Mouse (Mus musculus) kidney, adult 9 months (tissue): ENCODE data around the gene Cacna2d4.

Experiments used
- DNase-seq: peaks from one replicate; pipeline ENCODE4 v3.0.0; 2022

Cacna2d4 gene

DNA sequence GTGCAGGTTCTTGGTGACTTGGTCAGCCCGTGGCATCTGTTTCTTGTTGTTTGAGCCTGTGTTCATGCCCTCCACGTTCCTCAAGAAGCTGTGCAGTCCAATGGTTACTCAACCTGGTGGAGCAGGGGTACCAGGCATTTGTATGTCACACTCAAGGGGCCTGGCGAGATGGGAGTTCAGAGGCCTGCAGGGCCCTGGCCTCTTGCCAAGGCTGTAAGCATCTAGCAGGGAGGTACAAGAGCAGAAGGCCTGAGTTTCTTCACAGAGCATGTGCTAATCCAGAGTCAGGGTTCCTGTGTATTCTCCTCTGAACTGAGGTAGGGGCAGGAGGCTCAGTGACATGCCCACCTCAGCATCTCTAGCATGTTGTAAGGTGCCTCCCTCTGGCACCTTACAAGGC lies 76.8 kb downstream of the Cacna2d4 start:
- no peak for DNase-seq

GRCm38 (mm10) chr6:119313588-119314375 lies 77.5 kb downstream of the Cacna2d4 start:
- DNase-seq = peak; percentile 74

DNA sequence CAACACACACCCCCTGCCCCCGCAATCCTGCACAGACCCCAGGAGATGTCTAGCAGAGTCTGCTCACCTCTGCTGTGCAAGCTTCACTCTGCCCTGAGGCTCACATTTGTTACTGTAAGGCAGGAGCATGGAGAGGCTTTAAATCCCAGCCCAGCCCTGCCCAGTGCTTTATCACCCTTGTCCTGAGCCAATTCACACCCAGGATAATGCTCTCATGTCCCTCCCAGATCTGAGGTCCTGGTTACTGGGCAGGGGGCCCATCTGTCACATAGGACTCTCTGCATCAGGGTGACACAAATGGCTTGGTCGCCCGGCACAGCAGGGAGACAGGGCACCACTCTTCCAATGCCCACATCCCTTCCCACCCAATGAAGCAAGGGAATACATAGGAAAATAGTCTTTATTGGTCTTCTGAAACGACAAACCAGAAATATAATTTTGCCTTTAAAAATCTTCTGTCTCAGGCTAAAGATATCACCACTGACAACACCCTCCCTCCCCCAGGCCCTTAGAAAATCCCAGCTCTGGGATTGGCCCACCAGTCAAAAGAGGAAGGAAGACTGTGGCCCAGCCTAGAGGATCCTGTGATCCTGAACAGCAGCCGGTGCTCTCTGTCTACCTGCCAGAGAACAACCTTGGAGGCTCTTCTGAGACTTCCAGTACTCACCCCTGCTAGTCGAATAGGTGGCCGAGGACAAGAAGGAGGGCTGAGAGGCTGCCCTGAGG lies 78.6 kb downstream of the Cacna2d4 start:
- no peak for DNase-seq

DNA sequence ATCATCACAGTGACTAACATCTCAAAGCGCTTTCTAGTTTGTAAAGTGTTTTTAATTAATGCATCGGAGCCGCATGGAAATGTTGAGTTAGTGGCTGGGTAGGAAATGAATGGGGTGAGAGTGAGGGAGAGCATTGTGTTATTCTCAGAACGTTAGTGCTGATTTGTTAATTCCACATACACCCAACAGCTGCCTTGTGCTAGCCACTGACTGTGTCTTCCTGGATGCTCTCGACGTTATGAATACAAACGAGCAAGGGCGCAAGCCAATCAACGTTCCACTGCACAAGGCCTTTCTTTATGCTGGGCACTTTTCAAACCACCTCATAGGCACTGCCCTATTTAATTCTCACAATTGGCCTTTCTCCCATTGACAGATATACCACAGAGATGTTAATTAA lies 82.4 kb downstream of the Cacna2d4 start:
- no peak for DNase-seq

- no peak for DNase-seq
These were observed 83.0 kb downstream of the Cacna2d4 start for GRCm38 (mm10) chr6:119319358-119319757.

DNA sequence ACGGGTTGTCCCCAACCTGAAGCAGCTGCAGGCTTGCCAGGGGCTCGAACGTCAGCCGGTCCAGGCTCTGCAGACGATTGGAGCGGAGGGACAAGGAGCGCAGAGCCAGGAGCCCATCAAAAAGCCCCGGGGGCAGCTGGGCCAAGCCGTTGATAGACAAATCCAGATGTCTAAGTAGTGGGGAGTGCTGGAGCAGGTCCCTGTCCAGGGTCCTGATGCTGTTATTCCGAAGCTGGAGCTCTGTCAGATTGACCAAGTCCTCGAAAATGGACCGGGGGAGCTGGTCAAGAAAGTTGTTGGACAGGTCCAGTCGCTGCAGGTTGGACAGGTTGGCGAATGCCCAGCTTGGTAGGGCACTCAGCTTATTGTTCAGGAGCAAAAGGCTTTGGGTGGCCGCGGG lies 84.2 kb downstream of the Cacna2d4 start:
- peak; percentile 34 for DNase-seq

DNA sequence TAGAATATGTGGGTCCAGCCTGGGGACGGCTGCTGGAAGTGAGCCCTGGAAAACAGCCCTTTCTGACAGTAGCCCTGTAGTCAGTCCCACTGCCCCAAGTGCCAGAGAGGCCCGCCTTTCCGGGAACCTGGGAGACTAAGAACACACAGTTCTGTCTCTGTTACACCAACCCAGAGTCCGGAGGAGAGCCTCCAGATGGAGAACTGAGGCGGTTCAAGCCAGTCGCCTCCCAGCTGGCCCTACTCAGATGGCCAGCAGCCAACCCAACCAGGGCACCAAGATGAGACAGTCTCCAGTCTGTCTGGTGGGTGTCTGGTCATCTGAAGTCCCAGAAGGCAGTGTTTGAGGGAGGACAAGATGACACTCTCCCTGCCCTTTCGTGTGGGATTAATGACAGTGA lies 85.4 kb downstream of the Cacna2d4 start:
- DNase-seq = no peak

DNA sequence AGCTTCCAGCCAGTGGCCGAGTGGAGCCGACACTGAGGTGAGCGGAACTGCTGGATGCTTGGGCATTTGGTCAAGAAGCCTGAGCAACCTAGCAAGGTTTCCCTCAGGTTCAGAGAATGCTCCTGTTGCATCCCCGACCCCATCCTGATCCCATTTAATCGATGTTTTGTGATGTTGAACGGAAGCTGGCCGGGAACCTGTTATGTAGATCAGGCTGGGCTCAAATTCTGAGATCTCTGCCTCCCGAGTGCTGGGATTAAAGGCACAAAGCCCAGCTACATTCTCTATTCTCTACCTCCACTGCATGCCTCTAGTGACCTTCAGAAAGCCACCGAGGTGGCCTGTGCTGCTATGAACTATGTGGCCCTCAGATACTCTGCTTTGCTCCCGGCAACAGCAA lies 88.5 kb downstream of the Cacna2d4 start:
- no peak for DNase-seq

DNA sequence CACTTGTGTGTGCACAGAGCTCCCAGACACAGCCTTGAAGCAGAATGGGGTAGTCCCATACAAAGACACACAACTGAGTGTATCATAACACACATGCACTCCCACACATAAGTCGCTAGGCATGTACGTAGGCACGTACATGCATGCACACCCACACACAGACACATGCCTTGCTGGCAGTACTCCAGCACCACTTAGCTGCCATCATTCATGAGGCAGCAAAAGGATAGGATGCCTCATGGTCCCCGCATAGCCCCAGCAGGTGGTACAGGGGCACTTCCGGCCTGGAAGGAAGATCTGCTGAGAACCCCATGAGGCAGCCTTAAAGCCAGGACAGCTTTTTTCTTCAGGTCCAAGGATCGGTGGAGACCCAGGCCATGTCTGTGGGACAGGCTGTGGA lies 89.7 kb downstream of the Cacna2d4 start:
- DNase-seq = no peak

DNA sequence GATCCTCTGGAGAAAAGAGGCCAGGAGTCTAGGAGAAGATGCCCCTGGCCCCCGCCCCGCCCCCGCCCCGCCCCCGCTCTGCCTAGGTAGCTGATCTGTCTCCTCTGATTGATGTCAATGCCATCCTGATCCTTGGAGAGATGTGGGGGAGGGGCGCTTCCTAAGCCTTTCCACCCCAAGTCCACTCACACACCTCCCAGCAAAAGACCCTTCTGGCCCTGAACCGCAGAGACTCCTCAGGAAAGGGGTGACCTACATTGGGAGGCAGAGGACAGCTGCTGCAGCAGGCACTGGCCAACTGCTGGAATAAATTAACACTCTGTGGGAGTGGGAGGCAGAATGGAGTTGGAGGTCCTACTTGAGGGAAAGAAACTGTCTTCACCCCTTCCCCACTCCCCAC lies 90.2 kb downstream of the Cacna2d4 start:
- no peak for DNase-seq

DNA sequence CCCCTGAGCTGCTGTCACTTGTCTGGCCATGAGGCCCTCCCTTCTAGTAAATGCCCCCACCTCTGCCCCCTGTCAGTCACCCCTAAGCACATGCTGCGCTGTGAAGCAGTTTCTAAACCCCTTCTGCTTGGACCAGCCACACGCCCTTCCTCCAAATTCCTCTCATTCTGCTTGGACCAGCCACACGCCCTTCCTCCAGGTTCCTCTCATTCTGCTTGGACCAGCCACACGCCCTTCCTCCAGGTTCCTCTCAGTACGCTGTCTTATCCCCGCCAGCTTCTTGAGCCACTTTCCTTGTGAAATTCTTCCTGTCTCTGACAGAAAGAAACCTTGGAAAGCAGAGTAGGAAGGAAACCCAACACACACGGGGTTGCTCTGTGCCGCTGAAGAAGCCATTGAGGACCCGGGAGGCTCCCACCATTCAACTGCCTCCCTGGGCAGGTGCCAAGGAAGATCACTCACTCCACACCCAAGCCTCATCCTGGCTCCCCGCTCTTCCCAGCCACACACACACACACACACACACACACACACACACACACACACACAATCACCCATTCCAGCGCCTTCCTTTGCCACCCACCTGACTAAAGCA lies 92.3 kb downstream of the Cacna2d4 start:
- DNase-seq = no peak

DNA sequence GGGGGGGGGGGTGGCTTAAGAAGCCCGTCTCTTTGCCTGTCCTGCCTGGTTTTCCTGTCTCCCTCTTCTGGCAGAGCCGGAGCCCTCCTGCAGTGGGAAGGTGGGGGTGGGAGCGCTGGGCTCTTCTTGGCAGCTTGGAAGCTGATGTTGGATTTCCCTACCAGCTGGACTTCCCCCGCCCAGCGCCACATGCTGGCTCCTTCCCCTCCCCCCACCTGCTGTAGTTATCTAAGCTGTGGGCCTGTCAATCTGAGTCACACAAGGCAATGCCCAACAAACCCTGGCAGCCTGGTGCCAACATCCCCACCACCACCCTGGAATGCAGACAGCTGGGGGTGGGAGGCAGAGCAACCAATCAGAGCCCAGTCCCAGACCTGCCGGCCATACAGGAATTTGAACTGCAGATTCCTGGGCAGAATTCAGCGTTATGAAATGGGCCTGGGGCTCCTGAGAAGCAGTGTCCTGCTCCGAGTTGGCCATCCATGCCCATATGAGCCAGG lies 92.9 kb downstream of the Cacna2d4 start:
- DNase-seq = peak; percentile 70

DNA sequence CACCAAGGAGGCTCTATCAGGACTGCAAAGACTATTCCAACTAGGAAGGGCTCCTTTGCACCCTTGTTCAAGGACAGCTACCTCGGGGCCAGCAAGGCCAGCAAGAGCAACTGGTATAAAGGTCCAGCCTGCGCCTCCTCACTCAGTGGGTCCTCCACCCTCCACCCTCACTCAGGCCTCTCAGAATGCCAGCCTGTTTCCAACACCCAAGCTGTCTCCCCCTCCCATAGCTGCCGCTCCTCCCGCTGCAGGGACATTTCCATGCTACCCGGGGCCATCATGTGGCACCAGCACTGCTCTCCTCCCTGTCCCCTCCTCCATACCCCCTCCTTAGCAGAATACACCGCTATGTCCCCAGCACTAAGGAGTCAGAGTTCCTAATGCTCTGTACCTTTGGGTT lies 93.6 kb downstream of the Cacna2d4 start:
- DNase-seq = no peak

- no peak for DNase-seq
These were observed 94.2 kb downstream of the Cacna2d4 start, which contains the start of gene Lrtm2 for GRCm38 (mm10) chr6:119330506-119330905. Lrtm2 (minus strand) TSS chr6:119330766.

- no peak for DNase-seq
These were observed 95.8 kb downstream of the Cacna2d4 start for GRCm38 (mm10) chr6:119332111-119332510.

DNA sequence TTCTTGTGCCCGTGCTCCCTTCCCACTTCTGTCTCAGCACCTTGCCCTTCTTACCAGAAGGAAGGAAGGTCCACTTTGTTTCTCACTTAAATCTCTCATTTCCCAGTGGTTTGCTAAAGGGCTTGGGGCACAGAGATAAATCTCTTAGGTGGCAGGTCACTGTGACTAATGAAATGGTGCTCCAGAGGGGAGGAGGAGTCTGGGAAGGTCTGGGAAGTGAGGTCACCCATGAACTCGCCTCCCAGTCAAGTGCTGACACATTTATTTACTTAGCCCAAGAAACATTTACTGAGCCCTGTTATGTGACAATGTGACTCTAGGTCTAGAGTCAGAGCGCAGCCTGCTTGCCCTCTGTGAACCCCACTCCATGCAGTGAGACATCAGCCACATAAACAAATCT lies 96.9 kb downstream of the Cacna2d4 start:
- DNase-seq = peak; percentile 38

DNA sequence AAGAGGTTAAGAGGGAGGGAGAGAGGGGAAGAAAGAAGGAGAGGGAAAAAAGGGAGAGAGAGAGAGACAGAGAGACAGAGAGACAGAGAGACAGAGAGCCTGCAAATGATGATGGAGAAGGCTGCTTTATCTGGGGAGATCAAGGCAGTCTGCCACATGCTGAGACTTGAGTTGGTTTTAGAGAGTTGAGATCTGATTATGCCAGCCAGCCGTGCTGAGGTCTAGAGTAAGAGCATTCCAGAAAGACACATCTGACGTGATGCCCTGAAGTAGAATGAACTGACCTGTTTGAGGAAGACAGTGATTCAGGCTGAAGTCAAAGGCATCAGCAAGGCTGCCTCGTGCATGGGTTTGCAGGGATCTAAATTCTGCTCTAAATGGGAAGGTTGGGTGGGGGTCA lies 97.5 kb downstream of the Cacna2d4 start:
- DNase-seq = no peak

- no peak for DNase-seq
These were observed 99.8 kb downstream of the Cacna2d4 start for GRCm38 (mm10) chr6:119336124-119336523.

DNA sequence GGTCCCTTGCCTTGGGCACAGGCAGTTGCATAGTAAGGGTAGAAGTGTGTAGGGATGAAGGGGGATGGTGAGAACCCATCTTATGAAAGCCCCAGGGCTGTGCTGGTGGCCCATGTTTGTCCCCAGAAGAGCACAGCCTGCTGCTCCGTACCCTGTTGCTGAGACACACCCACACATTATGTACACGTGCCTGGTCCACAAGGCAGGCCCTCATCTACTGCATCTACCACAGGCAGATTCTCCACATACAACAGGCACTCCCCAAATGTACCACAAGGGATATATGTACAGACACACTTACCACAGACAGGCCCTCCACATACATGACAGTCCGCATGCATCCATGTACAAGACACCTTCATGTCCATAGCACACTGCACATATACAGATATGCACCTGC lies 101.0 kb downstream of the Cacna2d4 start:
- DNase-seq = no peak

GRCm38 (mm10) chr6:119338121-119338912 lies 102.0 kb downstream of the Cacna2d4 start:
- DNase-seq = no peak

DNA sequence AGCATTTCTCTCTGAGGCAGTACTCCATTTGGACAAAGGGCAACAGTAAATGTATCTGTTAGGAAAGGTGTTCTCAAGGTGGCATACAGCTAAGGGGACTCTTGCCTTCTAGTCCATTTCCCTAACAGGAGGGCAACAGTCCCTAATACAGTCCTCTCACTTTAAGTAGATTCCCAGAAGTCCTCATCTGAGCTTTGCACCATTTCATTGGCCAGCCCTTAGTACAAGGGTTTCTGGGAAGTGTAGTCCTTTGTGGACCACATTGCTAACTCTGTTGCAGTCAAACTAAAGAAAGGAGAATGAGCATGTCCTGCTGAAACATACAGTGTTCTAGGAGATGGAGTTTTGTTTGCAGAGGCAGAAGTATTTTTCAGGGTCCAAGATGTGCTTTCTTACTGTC lies 105.1 kb downstream of the Cacna2d4 start:
- peak; percentile 57 for DNase-seq

GRCm38 (mm10) chr6:119346257-119346656 lies 109.9 kb downstream of the Cacna2d4 start:
- no peak for DNase-seq

GRCm38 (mm10) chr6:119347813-119348212 lies 111.5 kb downstream of the Cacna2d4 start:
- no peak for DNase-seq
